Mouse (Mus musculus): ENCODE results near the gene 4930415O20Rik.

The 4930415O20Rik gene

DNA sequence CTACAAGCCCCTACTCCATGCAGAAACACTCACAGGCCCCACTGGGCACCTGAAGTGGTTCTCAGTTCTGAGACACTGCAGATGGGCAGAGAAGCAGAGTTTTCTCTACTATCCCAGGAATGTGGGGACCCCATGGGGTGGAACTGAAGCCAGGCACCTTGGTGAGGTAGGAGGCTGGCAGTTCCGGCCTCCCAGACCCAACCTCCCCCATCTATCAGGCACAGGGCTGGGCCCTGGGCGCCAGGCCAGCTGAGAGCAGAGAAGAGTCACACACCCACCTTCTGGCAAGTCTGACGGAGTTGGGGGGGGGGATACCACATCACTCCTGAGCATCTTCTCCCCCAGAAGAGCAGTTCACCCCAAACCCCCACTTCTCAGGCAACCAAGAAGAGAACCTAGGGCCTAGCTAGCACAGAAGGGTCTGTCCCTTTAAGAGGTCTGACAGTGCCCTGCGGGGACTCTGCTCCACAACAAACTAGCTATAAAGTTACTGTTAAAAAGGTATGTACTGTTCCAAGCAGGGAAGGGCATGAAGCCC, 32.2 kb downstream of the 4930415O20Rik start:
- CTCF ChIA-PET, result no interaction called here

DNA sequence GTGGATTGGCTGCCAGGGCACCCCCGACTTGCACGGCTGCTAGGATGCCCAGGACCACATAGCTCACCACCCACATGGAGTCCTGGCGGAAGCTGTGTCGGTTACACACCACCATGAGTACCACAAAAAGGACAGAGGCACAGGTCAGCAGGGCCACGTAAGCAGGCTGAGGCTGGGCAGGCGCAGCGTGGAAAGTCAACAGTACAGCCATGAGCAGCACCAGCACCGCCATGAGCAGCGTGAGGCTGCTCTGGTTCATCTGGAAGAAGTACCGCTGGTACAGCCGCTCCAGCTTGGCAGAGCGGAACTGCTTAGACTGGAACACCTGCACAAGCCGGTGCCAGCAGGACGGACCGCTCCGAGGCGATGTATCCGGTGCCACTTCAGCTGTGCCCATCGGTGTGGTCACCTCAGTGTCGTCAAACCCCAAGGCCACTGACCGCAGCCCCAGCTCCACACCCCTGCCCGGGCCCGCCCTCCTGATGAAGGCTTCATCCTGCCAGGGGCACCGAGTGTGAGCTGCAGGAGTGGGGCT, 33.3 kb downstream of the 4930415O20Rik start:
- CTCF ChIA-PET, result no interaction called here

DNA sequence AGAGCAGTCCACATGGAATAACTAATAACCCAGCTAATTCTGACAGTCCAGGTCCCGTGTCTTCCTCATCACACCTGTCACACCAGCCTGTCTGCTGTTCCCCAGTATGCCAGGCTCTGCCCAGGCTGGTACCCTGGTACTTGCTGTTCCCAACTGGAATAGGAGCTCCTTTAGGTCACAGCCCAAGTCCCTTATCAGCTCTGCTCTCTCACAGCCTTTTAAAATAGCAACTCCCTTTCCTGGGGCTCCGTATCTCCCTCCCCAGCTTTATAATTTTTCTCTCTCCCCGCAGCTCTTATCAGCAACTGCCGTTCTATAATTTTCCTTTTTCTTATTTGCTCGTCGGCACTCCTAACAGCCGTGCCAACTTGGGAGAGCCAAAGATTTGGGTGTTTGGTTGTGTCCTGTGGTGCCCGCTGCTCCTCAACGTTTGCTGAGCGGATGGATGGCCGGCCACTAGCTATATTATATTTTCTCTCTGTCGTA, 35.3 kb downstream of the 4930415O20Rik start:
- CTCF ChIA-PET, result interaction anchor here (0.5 kb wide), 3 partner anchors 16 to 439 kb away, joined by 3 to 5 read pairs (median 4); partner anchors contain the start of gene Ccdc184

DNA sequence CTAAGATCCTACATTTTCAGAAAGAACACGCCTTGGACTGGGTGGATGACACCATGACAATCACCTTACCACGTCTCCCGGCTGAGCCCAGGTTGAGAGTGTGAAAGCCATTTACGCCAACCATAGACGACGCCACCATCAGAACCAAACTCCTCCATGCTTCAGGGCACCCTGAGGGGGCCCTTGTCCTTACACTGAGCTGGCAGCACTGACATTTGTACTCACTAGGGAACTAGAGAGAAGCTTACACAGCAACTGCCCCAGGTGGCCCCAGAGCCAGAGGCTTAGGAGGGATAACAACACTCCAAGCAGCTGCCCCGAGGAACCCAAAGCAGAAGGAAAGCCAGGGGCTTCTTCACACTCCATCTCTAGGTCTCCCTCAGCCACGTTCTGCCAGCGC, 35.9 kb downstream of the 4930415O20Rik start:
- CTCF ChIA-PET, result no interaction called here

DNA sequence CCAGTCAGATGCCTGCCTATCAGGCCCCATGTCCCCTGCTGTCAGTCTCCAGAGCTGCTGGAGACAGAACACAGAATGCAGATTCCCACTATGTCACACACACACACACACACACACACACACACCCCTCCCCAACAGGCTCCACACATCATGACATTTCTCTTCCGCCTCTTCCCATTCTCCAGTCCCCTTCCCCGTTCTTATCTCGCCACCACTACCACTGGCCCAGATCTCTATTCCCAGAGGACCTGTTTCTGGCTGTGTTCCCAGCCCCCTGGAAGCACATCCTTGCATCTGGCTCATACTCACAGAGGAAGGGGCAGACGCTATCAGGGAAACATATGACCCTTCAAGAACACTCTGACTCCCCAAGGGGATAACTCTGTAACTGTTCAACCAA, 36.8 kb downstream of the 4930415O20Rik start:
- CTCF ChIA-PET, result no interaction called here

DNA sequence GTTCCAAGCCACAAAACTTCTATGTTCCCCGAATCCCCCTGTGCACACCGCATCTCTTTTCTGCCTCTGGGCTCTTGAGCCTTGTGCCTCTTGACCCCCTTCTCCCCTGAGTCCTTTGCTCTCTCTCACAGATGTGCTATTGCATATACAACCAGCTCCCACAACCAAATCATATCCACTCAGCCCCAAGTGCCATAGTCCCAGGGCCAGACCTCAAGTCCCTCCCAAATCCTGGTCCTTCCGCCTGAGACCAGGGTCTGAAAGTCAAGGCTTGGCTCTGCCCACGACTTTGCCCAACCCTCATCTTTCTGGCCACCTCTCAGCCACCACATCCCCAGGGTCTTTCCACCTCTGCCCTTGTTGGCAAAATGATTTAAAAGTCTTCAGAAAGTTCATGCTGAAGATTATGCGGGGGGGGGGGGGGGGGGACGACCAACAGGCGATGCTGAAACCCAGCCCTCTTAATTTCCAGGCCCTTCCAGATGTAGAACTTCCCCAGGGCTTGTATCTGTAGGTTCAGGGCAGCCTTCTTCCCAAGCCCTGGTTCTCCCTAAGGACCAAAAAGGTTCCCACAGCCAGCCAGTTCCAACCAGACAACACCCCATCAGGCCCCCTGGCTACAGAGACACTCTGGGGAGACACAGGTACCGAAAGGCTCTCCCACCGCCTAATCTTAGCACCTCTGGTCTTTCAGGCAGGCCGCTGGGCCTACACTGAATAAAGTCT, 37.4 kb downstream of the 4930415O20Rik start:
- CTCF ChIA-PET, result interaction anchor here (0.6 kb wide), 1 partner anchor 24 kb away, joined by 3 read pairs; no protein-coding TSS in a partner anchor

DNA sequence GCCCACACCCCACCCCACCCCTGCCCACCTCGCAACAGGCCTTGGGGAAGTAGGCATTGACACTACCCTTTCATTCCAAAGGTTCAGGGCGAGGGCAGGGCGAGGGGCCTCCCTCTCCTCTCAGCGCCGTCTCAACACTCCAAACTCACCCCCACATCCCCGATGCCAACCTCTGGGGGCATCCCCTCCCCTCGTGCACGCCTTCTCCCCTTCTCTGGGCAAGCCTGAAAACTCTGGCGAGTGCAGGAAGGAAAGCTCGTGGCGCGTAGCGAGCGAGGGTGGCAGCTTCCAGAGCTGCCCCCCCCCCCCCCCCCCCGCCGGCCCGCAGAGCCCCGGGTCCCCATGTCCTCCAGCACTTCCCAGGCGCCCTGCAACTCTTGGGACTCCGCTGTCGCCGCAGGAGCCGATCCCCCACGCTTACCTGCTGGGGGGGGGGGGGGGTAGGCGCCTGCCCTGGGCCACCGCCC, 38.0 kb downstream of the 4930415O20Rik start:
- CTCF ChIA-PET, result interaction anchor here (0.6 kb wide), 1 partner anchor 25 kb away, joined by 3 read pairs; no protein-coding TSS in a partner anchor

DNA sequence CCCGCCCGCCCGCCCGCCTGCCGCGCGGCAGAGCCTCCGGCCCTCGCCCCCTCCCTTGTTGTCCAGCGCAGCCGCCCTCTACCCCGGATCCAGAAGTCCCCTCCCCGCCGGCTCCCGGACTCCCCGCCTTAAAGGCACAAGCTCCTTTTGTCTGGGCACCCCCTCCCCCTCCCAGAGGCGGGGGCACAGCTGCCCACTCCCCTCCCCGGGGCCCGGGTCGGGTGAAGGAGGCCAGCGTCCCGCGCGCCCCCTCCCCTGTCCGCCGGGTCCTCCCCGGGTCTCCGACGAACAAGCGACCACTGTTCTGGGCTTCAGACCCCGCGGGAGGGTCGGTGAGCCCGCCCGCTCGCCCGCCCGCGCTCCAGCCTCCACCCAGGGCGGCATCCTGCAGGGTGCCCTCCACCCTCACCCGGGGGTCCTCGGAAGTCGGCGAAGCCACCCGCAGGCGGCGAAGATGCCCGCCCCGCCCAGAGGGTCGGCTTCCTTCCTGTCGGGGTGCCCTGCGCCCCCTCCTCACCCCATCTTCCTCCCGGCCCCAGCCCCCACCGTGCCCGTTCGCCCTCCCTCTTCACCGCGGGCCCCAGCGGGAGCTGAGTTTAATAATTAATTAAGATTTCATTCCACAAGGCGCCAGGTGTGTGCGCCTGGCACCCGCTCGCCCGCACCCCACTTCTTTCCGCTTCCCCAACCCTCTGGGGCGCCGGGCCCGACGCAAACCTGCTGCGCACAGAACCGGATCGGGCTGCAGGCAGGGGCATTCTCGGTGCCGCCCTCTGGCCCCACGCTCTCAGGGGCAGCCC, 38.7 kb downstream of the 4930415O20Rik start, which contains the start of gene Adcy6:
Adcy6 (minus strand) TSS at position 746 of the 800 bp plus-strand sequence.
- CTCF ChIA-PET, result no interaction called here

DNA sequence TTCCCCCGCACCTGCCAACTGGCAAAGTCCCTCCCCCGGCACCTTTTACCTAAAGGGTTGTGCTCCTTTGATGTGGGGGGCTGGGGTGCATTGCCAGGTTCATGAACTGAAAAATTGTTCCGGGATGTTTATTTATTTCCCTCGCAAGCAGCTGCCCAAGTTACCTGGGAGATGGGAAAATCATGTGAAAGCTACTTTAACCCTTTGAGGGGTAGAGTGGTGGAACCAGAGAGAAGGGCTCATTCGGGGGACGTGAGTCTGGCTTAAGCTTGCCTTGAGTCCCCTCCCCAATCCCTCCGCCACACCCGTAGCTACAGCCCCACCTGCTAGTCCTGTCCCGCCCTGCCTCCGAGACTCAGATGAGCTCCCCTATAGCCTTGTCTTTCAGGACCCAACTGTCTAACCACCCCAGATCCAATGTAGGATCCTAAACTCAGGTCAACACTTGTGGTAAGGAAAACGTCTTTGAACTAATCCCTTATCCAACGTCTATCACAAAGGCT, 39.4 kb downstream of the 4930415O20Rik start:
- CTCF ChIA-PET, result no interaction called here

DNA sequence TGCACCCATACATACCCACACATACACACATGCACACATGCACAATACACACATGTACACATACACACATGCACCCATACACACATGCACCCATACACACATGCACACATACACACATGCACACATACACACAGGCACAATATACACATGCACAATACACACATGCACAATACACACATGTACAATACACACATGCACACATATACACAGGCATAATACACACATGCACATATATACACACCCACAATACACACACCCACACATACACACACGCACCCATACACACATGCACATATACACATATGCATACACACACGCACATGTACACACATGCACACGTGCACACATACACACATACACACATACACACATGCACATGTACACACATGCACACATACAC, 41.4 kb downstream of the 4930415O20Rik start:
- CTCF ChIA-PET, result no interaction called here

DNA sequence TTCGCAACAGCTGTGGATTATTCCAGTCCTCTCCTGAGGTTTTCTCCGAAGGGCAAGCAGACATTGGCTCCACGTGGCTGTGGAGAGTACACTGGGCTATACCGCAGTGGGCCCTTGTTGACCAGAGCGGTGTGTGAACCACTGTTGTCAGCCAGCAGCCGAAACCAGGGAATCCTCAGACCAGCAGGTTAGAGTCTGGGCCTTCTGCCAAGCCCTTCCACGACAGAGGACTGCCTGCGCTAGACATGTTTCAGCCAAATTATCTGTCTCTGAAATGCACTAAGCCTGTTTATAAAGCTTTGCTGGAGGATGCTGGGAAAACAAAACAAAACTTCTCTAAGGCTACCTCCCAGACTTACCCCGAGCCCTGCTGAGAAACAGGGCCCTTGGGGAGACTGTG, 43.7 kb downstream of the 4930415O20Rik start:
- CTCF ChIA-PET, result no interaction called here

DNA sequence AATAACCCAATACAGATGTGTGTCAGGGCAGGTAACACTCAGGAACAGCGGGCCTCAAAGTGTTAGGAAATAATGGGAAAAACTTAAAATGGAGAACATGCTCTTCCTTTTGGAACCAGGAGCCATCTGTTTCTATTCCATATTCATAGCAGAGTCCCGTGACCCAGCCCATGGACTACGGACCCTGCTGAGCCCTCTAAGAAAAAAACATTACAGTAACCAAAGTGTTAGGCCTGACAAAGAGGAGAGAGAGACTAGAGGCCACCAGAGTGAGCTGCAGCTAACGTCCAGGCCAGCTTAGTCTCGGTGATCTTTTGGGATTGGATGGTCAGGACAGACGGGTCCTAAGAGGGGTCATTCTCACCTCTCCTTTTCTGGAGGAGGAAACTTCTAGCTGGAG, 44.2 kb downstream of the 4930415O20Rik start:
- CTCF ChIA-PET, result no interaction called here

DNA sequence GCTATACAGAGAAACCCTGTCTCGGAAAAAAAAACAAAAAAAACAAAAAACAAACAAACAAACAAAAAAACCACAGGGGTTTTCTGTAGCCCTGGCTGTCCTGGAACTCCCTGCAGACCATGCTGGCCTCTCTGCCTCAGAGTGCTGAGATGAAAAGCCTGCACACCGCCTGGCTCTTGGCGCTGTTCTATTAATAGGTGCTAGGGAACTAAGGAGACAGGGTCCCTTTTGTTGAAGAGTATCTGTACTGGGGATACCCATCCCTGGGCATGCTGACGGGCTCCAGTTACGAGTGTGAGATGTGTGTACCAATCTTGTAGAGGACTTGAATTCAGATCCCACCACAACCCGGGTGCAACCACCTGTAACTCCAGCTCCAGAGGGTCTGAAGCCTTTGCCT, 44.9 kb downstream of the 4930415O20Rik start:
- CTCF ChIA-PET, result interaction anchor here (0.6 kb wide), 1 partner anchor 40 kb away, joined by 5 read pairs; no protein-coding TSS in a partner anchor

DNA sequence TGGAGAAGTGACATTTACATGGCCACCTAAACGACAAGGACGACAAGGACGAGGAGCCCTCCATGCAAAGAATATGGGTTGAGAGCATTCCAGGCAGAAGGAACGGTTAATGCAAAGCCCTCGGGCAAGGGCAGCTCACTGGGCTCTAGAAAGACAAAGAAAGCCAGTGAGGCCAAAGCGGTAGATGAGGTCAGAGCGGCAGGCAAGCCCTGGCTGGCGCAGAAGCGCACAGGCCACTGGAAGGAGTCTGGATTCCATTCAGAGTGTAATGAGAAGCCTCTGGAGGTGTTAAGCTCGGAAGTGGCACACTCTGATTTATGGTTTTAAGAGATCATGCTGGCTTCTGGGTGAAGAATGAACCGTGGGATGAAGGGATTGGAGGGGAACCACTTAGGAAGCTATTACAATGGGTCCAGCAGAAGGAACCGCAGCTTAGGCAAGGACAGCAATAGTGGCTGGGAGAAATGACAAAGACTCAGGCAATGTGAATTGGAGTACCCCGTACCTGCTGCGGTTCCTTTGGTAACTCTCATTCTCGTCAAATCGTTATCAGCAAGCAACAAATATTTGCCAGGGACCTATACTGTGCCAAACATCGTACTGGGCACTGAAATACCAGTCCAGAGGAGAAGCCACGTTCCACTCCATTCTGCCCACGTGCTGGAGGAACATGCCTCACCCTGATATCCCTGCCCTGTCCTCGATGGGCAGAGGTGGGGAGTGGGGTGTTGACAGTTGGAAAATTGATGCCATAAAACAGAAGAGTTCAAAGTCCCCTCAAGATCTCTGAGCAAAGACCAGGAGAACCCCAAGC, 45.8 kb downstream of the 4930415O20Rik start:
- CTCF ChIA-PET, result interaction anchor here (1.1 to 1.9 kb wide), 2 partner anchors 36 to 130 kb away, joined by 3 to 5 read pairs; no protein-coding TSS in a partner anchor

DNA sequence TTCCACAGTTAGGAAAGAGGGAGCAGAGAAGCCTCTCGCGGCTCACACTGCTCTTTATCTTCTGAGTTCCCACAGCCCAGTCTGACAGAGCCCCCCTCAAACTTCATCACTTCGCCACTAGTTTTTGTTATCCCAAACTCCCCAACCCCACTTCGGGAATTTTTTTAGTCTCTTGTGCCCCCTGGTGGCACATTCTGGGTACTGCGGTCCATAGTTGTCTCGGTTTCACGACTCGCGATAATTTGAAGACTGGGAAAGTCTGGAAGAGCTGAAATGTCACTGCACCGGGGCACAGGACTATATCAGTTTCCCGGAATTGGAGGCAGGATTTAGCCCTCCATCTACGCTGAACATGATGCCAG, 46.4 kb downstream of the 4930415O20Rik start:
- CTCF ChIA-PET, result interaction anchor here (1.1 to 1.9 kb wide), 2 partner anchors 37 to 131 kb away, joined by 3 to 5 read pairs; no protein-coding TSS in a partner anchor

DNA sequence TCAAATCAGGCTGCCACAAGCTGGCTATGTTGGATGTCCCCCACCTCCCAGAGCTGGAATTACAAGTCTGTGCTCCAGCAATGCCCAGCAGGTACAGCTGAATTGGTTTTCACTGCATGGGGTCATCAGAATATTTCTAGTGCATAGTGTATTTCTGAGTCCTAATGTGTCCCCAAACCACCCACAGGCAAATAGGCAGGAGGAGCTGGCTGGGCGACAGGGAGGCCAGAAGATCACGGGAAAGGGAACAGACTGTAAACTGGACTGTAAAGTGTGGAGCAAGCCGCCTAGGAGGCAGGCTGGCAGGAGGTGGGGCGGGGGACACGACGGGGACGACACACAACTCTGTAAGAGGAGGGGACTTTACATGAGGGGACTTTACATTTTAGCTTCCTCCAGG, 51.4 kb downstream of the 4930415O20Rik start:
- CTCF ChIA-PET, result interaction anchor here (0.7 kb wide), 1 partner anchor 16 kb away, joined by 5 read pairs; no protein-coding TSS in a partner anchor

DNA sequence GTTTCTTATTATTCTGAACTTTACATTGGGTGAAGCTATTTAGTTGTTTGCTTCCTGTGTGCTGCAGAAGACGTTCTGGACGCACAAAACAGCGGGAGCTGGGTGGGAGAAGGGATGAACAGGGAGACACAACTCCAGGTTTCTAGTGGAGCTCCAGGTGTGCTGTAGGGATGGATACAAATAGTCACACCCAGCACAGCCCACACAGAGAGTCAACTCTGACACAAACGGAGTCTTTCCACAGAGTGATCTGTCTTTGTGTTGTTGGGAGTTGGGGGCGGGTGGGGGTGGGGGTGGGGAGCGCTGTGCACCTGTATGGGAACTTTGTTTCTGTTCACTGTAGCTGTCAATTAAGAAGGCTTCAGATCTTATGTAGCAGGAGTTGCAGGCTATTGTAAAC, 51.9 kb downstream of the 4930415O20Rik start:
- CTCF ChIA-PET, result no interaction called here

DNA sequence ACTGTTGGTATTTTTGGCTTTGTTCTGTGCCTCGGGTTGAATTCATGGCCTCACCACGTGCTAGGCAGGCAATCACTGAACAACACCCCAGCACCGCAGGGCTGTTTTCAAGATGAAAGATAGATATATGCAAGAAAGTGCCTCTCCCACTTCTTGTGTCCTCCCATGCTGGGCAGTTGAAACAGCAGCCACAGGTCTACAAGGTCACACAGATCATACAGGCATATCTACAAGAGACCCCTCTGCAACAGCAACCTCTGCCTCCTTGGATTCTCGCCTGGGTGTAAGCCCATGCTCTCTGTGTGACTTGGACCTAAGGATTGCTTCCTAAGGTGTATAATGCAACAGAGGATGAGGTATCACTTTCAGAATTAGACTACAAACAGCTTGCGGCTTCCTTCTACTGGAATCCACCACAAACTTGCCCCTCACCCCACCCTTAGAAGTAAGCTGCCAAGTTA, 52.6 kb downstream of the 4930415O20Rik start:
- CTCF ChIA-PET, result no interaction called here

DNA sequence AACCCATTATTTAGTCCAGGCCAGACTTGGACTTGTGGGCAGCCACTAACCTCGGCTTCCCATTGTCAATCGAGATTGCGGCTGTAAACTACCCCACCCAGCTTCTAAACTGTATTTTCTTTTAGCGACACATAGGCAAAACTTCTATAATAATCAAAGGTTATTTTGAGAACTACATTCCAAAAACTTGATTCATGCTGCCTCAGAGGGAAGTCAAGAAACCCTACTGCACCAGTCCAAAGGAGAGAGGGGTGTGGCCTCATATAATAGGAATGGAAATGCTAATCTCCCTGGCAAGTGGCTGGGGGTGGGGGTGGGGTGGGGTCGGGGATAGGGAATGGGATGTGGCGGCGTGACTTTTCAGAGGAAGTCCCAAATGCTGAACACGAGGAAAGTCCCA, 55.3 kb downstream of the 4930415O20Rik start:
- CTCF ChIA-PET, result no interaction called here

DNA sequence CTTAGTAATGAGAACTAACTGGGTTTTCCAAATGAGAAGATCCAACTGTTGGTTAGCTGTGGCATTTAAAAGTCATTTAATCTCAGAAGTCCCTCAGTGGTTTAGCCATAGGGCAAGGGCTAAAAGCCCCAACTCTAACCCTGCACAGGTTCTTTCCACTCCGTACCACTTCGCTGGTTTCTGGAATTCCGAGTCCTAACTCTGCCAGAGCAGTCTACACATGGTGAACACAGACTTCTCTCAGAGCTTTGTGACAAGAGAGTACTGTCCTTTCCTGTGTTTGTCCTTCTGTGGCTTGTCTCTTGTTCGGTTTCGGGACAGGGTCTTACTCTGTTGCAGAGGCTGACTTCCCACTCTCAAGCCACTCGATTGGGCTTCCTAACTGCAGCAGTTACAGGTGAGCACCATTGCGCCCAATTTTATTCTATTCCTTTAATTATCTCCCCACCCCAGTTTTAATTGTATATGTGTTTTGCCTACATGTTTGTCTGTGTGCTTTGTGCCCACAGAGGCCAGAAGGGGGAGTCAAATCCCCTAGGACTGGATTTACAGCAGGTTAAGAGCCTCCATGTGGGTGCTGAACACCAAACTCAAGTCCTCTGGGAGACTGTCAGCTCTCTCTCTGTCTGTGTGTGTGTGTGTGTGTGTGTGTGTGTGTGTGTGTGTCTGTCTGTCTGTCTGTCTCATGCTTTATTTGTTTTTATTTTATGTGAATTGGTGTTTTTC, 55.8 kb downstream of the 4930415O20Rik start:
- CTCF ChIA-PET, result interaction anchor here (0.6 kb wide), 1 partner anchor 394 kb away, joined by 5 read pairs; no protein-coding TSS in a partner anchor

Measured in spleen, embryonic (tissue).